Mouse (Mus musculus) testis, adult 2 months (tissue): ENCODE data around the gene Rps6kc1.

Experiments used
- CTCF ChIP-seq: fragments of 200-500 bp; IDR thresholded peaks from 2 replicates; pipeline ENCODE4 v1.5.1; 2012; ENCODE audit warnings: low read depth, mild to moderate bottlenecking, inconsistent platforms, low read length, moderate library complexity; ENCODE audit not compliant: control insufficient read depth, insufficient read depth, insufficient replicate concordance
- POLR2A ChIP-seq: fragments of 200-500 bp; IDR thresholded peaks from 2 replicates; pipeline ENCODE4 v1.6.1; 2012; ENCODE audit warnings: low read depth, mild to moderate bottlenecking, inconsistent platforms, low read length, moderate library complexity; ENCODE audit not compliant: control insufficient read depth

DNA sequence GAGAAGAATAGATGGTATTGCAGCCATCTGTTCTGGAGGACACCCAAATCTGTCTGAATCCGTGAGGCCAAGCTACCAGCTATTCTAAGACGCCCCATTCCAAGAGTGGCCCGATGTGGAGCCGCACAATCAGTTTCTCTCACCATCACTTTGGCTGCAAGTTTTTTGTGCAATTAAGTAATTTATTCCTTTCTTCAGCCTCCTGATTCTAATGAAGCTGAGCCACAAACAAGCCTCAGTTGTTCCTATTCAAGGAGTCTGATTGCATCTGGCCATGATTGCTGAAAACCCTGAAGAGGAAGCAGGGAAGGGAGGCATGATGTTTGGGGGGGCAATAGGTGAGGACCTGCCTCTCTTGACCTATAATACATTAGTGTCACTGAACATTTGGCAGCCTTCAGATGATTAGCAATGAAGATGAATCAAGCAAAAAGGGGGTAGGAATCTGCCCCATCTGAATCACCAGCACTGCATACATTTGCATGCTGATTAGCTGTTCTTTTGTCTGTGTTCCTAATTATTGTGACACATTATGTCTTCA, 183.4 kb downstream of the Rps6kc1 start:
- TF ChIP-seq POLR2A (no peak), CTCF (no peak)
